In genomic region chr3:51150012-51150411, GRCm38 (mm10) we compare ENCODE assay signal across 28 mouse cellular contexts.
A peak's percentile ranks its signal among the peaks of the same experiment; 100 is the strongest.
DNase-seq lines count a peak whose midpoint lies in the region; ATAC-seq lines count a peak whose summit lies in the region.
"Had no signal": no experiment of that assay in that cellular context is flagged by ENCODE, and none has a peak within 500 bp of the region (broad histone marks: within the 10 kb centered on the region; RNA-seq: fewer than 3 reads in every experiment).

No protein-coding gene starts in this region.

- no peak for ATAC-seq in cerebellum, adult (ENCODE audit: insufficient number of reproducible peaks, low FRiP score, low TSS enrichment)
- no peak for ATAC-seq in inflammation-experienced regulatory T-cells, adult 6 months
- no peak for ATAC-seq in hindbrain, embryonic 12.5 days (ENCODE audit: low FRiP score)
- ATAC-seq: forebrain, embryonic 13.5 days had no signal

- no peak overlapping the region for H3K4me2 ChIP-seq in hindbrain, embryonic 12.5 days (replicated peaks)
- H3K4me2 ChIP-seq: forebrain, embryonic 13.5 days; heart, embryonic 15.5 days; hindbrain, embryonic 14.5 days; lung, embryonic 14.5 days; neural tube, embryonic 12.5 days; stomach, embryonic 15.5 days had no signal

- no peaks in the 10 kb centered on the region for H3K4me1 ChIP-seq in hindbrain, embryonic 12.5 days
- H3K4me1 ChIP-seq: forebrain, embryonic 13.5 days; heart, embryonic 15.5 days; neural tube, embryonic 12.5 days had no signal

- DNase-seq in cerebellum, adult 18-20 months, result peak; percentile 7 to 8
- DNase-seq in kidney, adult 9 months, result peak; percentile 44
- DNase-seq in kidney, postnatal 10 days, result peak; percentile 16
- DNase-seq in retina, embryonic 14.5 days (ENCODE audit: low spot score), result peak; percentile 61
- no peak for DNase-seq in adrenal gland, postnatal 36 days
- DNase-seq: adrenal gland, postnatal 10 days; cerebellum, postnatal 25 days; gastrocnemius, postnatal 25 days; heart, adult 11 months; heart, postnatal 36 days; layer of hippocampus, adult 9-11 months; liver; lung, embryonic 14.5 days; lung, postnatal 14 days; right cerebral cortex, postnatal 14 days; thymus, postnatal 14 days had no signal

- no peaks in the 10 kb centered on the region for H3K36me3 ChIP-seq in hindbrain, embryonic 12.5 days
- H3K36me3 ChIP-seq: heart, embryonic 10.5 days; heart, embryonic 15.5 days; neural tube, embryonic 12.5 days; stomach, embryonic 15.5 days had no signal

- H3K4me3 ChIP-seq in hindbrain, embryonic 12.5 days, result no peak overlapping the region
- H3K4me3 ChIP-seq: forebrain, embryonic 13.5 days; heart, embryonic 10.5 days; heart, embryonic 15.5 days; myocyte; neural tube, embryonic 12.5 days; stomach, embryonic 15.5 days had no signal

- no peaks in the 10 kb centered on the region for H3K9me3 ChIP-seq in hindbrain, embryonic 12.5 days (replicated peaks)
- H3K9me3 ChIP-seq: forebrain, embryonic 13.5 days; heart, embryonic 10.5 days; heart, embryonic 15.5 days; neural tube, embryonic 12.5 days; stomach, embryonic 15.5 days had no signal

- 73% methylated on average over 6 of the region's 6 CpGs for WGBS in hindbrain, embryonic 12.5 days

- no peak overlapping the region for H3K9ac ChIP-seq in hindbrain, embryonic 12.5 days
- H3K9ac ChIP-seq: forebrain, embryonic 13.5 days; heart, embryonic 15.5 days; hindbrain, embryonic 14.5 days; liver, embryonic 14.5 days; lung, embryonic 14.5 days; neural tube, embryonic 12.5 days; stomach, embryonic 15.5 days had no signal

- no peaks in the 10 kb centered on the region for H3K27me3 ChIP-seq in hindbrain, embryonic 12.5 days
- H3K27me3 ChIP-seq: CH12.LX; forebrain, embryonic 13.5 days; heart, embryonic 15.5 days; neural tube, embryonic 12.5 days; stomach, embryonic 15.5 days had no signal

- H3K27ac ChIP-seq in hindbrain, embryonic 12.5 days, result no peak overlapping the region
- H3K27ac ChIP-seq: forebrain, embryonic 13.5 days; heart, embryonic 10.5 days; heart, embryonic 15.5 days; hindbrain, embryonic 14.5 days; liver, embryonic 14.5 days; neural tube, embryonic 12.5 days; stomach, embryonic 15.5 days had no signal

Comparison
In these comparisons a context has a peak if more than half of its experiments do, and no peak if none do; other contexts are left out.
1. DNase-seq: peak in cerebellum, adult 18-20 months (2 of 2), kidney, adult 9 months (single experiment), kidney, postnatal 10 days (single experiment) and retina, embryonic 14.5 days (single experiment); none in adrenal gland, postnatal 36 days (0 of 2).